Mouse (Mus musculus): Measurements from ENCODE around the gene Immp2l. TPM values are rescaled to one million over a fixed set of nuclear protein-coding genes. Genes with fewer than 3 reads are reported as not detected.

Immp2l gene
- polyA plus RNA-seq, 2 experiments: 4.3 to 11.2 TPM

DNA sequence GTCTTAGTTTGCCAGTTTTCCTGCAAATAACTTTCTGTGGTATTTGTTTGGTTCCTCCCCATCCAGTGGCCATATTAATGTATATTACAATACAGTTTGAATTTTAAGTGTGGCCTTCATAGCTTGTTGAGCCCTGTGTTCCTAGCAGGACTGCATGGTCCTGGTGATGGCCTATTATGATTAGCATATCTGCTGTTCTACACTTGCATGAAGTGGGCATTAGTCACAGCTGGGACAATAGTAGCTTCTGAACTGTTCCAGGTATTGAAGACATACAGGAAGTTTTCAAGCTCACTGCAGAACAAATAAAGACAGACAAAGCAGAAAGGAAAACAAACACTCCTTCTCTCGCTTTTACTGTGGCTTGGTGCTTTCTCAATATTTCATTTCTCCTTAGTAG, 855.5 kb downstream of the Immp2l start:
- no peaks in the 10 kb centered on the region for H3K9me3 ChIP-seq (ENCODE audit: control insufficient read depth, low read length)
- no peak for DNase-seq (ENCODE audit: low read depth in 3 of 3, low spot score in 3 of 3)
- WGBS (ENCODE audit: insufficient replicate concordance): 60% methylated on average over 1 of the region's 1 CpGs
- H3K4me2 ChIP-seq (ENCODE audit: low read depth): no peak overlapping the region
- no peaks in the 10 kb centered on the region for H3K27me3 ChIP-seq (ENCODE audit: control insufficient read depth, insufficient read depth, low read length)
- no peak overlapping the region for H3K4me3 ChIP-seq (ENCODE audit: insufficient read depth in 1 of 2, low read depth in 2 of 2, low read length in 2 of 2)
- no peaks in the 10 kb centered on the region for H3K36me3 ChIP-seq (replicated peaks; ENCODE audit: control insufficient read depth, insufficient read depth, low read depth)
- H3K9ac ChIP-seq (replicated peaks): no peak overlapping the region
- no peak overlapping the region for H3K27ac ChIP-seq
- TF ChIP-seq EP300 (IDR thresholded peaks at IDR 0.05; ENCODE audit: low read depth): no peak
- TF ChIP-seq CTCF (IDR thresholded peaks at IDR 0.05; ENCODE audit: low read depth): no peak
- no peaks in the 10 kb centered on the region for H3K4me1 ChIP-seq (replicated peaks; ENCODE audit: control insufficient read depth in 2 of 2, insufficient read depth in 2 of 2, low read length in 1 of 2)
- no peak for ATAC-seq (ENCODE audit: insufficient read depth)

DNA sequence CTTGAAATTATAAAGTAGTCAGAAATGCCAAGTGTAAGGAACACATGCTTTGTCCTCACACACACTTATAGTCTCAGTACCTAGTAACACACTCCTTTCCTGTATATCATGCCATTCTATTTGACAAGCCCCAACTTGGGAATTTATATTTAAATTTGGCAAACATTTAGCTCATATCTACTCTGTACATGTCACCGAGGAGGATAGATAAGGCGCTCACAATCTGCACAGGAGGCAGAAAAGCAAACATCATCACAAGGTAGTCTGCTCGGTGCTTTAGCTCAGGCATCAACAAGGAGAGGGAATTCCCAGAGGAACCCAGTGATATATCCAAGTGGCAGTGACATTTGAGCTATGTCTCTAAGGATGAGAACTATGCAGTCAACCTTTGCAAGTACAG, 856.9 kb downstream of the Immp2l start:
- Histone ChIP-seq H3K9me3 (ENCODE audit: control insufficient read depth, low read length) (no peaks in the 10 kb centered on the region), H3K27me3 (ENCODE audit: control insufficient read depth, insufficient read depth, low read length) (no peaks in the 10 kb centered on the region), H3K4me2 (ENCODE audit: low read depth) (no peak overlapping the region), H3K36me3 (replicated peaks; ENCODE audit: control insufficient read depth, insufficient read depth, low read depth) (no peaks in the 10 kb centered on the region), H3K4me1 (replicated peaks; ENCODE audit: control insufficient read depth in 2 of 2, insufficient read depth in 2 of 2, low read length in 1 of 2) (no peaks in the 10 kb centered on the region), H3K9ac (replicated peaks) (no peak overlapping the region), H3K27ac (no peak overlapping the region), H3K4me3 (ENCODE audit: insufficient read depth in 1 of 2, low read depth in 2 of 2, low read length in 2 of 2) (no peak overlapping the region)
- no peak for DNase-seq (ENCODE audit: low read depth in 3 of 3, low spot score in 3 of 3)
- TF ChIP-seq EP300 (IDR thresholded peaks at IDR 0.05; ENCODE audit: low read depth) (no peak), CTCF (IDR thresholded peaks at IDR 0.05; ENCODE audit: low read depth) (no peak)
- WGBS (ENCODE audit: insufficient replicate concordance): 23% methylated on average over 3 of the region's 3 CpGs
- ATAC-seq (ENCODE audit: insufficient read depth): no peak

DNA sequence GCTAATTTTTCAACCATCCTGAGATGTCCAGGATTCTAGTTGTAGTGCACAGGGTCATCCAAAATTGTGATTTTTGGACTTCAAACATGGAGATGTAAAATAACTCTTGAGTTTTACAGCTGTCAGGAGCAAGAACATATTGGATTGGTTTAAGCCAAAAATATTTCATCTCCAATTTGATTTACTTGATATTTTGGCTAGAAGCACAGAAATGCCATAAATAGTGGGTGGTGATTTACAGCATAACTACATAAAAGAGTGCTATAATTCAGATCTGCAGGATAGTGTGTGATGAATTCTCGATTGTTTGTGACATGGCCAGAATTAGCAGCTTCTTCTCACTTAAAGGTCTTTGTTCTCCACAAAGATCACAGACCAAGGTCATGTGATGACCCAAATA, 884.1 kb downstream of the Immp2l start:
- H3K4me2 ChIP-seq (ENCODE audit: low read depth): no peak overlapping the region
- H3K4me3 ChIP-seq (ENCODE audit: insufficient read depth in 1 of 2, low read depth in 2 of 2, low read length in 2 of 2): no peak overlapping the region
- H3K9ac ChIP-seq (replicated peaks): no peak overlapping the region
- H3K4me1 ChIP-seq (replicated peaks; ENCODE audit: control insufficient read depth in 2 of 2, insufficient read depth in 2 of 2, low read length in 1 of 2): no peaks in the 10 kb centered on the region
- ATAC-seq (ENCODE audit: insufficient read depth) (no peak), DNase-seq (ENCODE audit: low read depth in 3 of 3, low spot score in 3 of 3) (no peak)
- no peaks in the 10 kb centered on the region for H3K9me3 ChIP-seq (ENCODE audit: control insufficient read depth, low read length)
- 61% methylated on average over 1 of the region's 1 CpGs for WGBS (ENCODE audit: insufficient replicate concordance)
- H3K27me3 ChIP-seq (ENCODE audit: control insufficient read depth, insufficient read depth, low read length): no peaks in the 10 kb centered on the region
- H3K36me3 ChIP-seq (replicated peaks; ENCODE audit: control insufficient read depth, insufficient read depth, low read depth): no peaks in the 10 kb centered on the region
- no peak overlapping the region for H3K27ac ChIP-seq
- no peak for TF ChIP-seq EP300 (IDR thresholded peaks at IDR 0.05; ENCODE audit: low read depth)
- no peak for TF ChIP-seq CTCF (IDR thresholded peaks at IDR 0.05; ENCODE audit: low read depth)

DNA sequence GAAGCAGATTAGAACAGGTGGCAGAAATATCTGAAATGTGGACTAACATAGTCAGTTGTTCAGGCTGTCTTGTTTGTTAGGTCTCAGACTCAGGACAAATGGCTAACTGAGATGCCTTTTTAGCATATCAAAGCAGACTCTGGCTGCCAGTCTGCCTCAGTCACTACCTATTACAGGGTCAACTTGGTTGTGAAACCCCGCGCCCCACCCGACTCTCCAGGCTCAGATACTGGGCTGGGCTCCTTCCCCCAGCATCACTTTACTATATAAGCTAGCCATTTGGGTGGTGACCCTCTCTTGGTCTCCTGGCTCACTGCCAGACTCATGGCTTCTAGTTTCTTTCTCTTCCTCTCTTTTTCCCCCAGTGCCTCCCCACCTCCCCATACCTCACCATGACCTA, 887.7 kb downstream of the Immp2l start:
- WGBS (ENCODE audit: insufficient replicate concordance): 50% methylated on average over 3 of the region's 3 CpGs
- Histone ChIP-seq H3K9ac (replicated peaks) (no peak overlapping the region), H3K9me3 (ENCODE audit: control insufficient read depth, low read length) (no peaks in the 10 kb centered on the region), H3K4me1 (replicated peaks; ENCODE audit: control insufficient read depth in 2 of 2, insufficient read depth in 2 of 2, low read length in 1 of 2) (no peaks in the 10 kb centered on the region), H3K36me3 (replicated peaks; ENCODE audit: control insufficient read depth, insufficient read depth, low read depth) (no peaks in the 10 kb centered on the region), H3K4me2 (ENCODE audit: low read depth) (no peak overlapping the region), H3K27me3 (ENCODE audit: control insufficient read depth, insufficient read depth, low read length) (no peaks in the 10 kb centered on the region), H3K4me3 (ENCODE audit: insufficient read depth in 1 of 2, low read depth in 2 of 2, low read length in 2 of 2) (no peak overlapping the region), H3K27ac (no peak overlapping the region)
- ATAC-seq (ENCODE audit: insufficient read depth) (no peak), DNase-seq (ENCODE audit: low read depth in 3 of 3, low spot score in 3 of 3) (no peak)
- TF ChIP-seq EP300 (IDR thresholded peaks at IDR 0.05; ENCODE audit: low read depth) (no peak), CTCF (IDR thresholded peaks at IDR 0.05; ENCODE audit: low read depth) (no peak)

GRCm38 (mm10) chr12:41937751-41938150, 913.9 kb downstream of the Immp2l start:
- H3K9ac ChIP-seq (replicated peaks): no peak overlapping the region
- H3K4me2 ChIP-seq (ENCODE audit: low read depth): no peak overlapping the region
- H3K27ac ChIP-seq: no peak overlapping the region
- H3K4me3 ChIP-seq (ENCODE audit: insufficient read depth in 1 of 2, low read depth in 2 of 2, low read length in 2 of 2): no peak overlapping the region
- TF ChIP-seq CTCF (IDR thresholded peaks at IDR 0.05; ENCODE audit: low read depth): no peak
- TF ChIP-seq EP300 (IDR thresholded peaks at IDR 0.05; ENCODE audit: low read depth): no peak
- H3K36me3 ChIP-seq (replicated peaks; ENCODE audit: control insufficient read depth, insufficient read depth, low read depth): no peaks in the 10 kb centered on the region
- H3K4me1 ChIP-seq (replicated peaks; ENCODE audit: control insufficient read depth in 2 of 2, insufficient read depth in 2 of 2, low read length in 1 of 2): no peaks in the 10 kb centered on the region
- 59% methylated on average over 2 of the region's 2 CpGs for WGBS (ENCODE audit: insufficient replicate concordance)
- no peak for ATAC-seq (ENCODE audit: insufficient read depth)
- no peaks in the 10 kb centered on the region for H3K9me3 ChIP-seq (ENCODE audit: control insufficient read depth, low read length)
- no peak for DNase-seq (ENCODE audit: low read depth in 3 of 3, low spot score in 3 of 3)
- no peaks in the 10 kb centered on the region for H3K27me3 ChIP-seq (ENCODE audit: control insufficient read depth, insufficient read depth, low read length)

Data from liver, embryonic 14.5 days (tissue).